Mouse (Mus musculus): ENCODE data around the gene Qk. TPM values are rescaled to one million over a fixed set of nuclear protein-coding genes. Genes with fewer than 3 reads are reported as not detected.

Qk gene
- polyA plus RNA-seq, 1 experiment: 12.8 TPM

DNA sequence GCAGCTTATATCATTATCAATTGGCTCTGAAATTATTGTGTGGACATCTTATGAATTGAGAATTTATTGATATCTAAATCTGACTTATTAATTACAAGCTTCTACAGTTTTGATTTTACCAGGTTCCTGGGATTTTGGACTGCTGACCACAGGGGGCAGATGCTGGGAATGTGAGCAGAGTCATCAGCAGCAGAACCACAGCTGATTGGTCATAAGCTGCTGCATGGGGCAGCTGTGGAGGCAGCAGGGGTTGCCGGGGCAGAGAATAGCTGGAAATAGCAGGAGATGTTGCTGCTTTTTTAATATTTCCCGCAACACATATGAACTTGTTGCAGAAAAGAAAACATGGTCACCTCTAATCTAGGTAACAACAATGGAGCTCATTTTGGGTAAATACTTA lies 40.1 kb downstream of the Qk start:
- whole genome bisulfite sequencing: 94% methylated on average over 2 of the region's 2 CpGs
- no peak for DNase-seq (ENCODE audit: low read depth, low spot score)

DNA sequence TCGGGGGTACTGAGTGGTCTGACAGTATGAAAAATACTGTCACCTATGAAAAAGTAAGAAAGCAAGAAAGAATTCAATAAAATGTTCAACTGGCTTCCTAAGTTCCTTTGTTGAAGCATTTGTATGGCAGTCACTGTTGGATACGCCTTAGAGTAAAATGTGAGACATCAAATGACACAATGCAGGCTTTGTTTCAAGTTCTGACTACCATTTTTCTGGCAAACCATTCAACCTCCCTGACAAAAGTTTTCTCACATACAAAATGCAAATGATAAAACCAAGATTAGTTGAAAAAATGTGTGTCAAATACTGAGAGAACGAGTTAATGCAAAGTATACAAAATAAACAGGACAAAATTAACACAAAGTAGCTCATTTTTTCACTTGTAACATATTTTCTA lies 50.1 kb downstream of the Qk start:
- no peak for DNase-seq (ENCODE audit: low read depth, low spot score)
- 73% methylated on average over 3 of the region's 3 CpGs for WGBS

- no peak for DNase-seq (ENCODE audit: low read depth, low spot score)
- 89% methylated on average over 1 of the region's 1 CpGs for whole genome bisulfite sequencing
Observed at GRCm38 (mm10) chr17:10268468-10268867, 51.2 kb downstream of the Qk start.

DNA sequence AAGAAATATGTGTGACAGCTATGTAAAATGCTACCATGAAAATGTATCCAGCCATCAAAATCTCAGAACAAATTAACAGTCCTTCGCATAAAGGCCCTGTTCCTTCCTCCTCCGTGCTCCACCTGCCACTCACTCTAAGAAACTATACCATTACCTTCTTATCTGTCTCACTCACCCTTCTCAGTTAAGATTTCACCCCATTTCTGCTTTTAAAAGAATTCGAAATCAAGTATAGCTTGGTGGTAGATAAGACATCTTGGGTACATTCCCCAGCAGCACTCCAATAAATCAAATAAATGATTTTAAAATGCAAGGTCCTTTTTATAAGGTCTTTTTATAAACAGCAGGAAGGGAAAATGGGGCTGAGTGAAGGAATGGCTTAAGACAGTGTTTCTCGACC lies 53.4 kb downstream of the Qk start:
- no peak for DNase-seq (ENCODE audit: low read depth, low spot score)

GRCm38 (mm10) chr17:10251252-10251958 lies 68.2 kb downstream of the Qk start:
- WGBS: 53% methylated on average over 4 of the region's 4 CpGs
- DNase-seq (ENCODE audit: low read depth, low spot score): no peak

More for the DNA sequence above, 53.4 kb downstream of the Qk start:
- WGBS: 72% methylated on average over 4 of the region's 4 CpGs

DNA sequence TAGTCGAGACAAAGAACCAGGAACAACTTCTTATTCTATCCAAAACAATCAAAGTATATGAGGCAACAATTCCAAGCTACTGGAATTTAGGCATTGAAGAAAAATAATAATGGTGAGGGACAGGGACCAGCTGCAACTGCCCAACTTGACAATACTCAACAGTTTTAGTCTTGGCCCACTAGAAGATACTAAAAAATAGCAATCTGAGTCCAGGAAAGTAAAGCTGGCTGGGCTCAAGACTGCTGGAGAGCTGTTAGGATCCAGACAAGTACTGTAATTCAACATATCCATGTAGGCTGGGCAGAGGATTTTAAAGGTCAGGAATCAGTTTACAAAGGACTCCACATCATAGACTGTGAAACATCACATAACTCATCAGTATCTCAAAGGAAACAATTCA lies 79.6 kb downstream of the Qk start:
- no peak for DNase-seq (ENCODE audit: low read depth, low spot score)
- WGBS: 57% methylated on average over 1 of the region's 1 CpGs

DNA sequence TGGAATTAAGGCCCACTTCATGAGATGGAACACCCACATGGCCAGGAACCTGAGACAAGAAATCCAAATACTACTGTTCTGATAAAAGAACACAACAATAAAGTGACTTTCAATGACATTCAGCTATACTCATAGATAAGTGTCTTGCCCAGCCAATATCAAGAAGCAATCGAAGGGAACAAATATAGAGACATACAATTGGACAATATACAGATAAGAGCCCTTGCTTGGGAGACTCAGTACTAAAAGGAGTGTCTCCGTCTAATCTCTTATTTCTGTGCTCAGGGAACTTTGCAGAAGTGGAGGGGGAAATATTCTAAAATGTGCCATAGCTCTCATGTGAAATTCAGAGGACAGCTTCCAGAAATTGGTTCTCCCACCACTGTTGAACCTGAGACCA lies 83.1 kb downstream of the Qk start:
- WGBS: 89% methylated on average over 2 of the region's 2 CpGs
- no peak for DNase-seq (ENCODE audit: low read depth, low spot score)

- 81% methylated on average over 3 of the region's 3 CpGs for WGBS
- no peak for DNase-seq (ENCODE audit: low read depth, low spot score)
Observed at GRCm38 (mm10) chr17:10232406-10232805, 87.2 kb downstream of the Qk start.

- 76% methylated on average over 3 of the region's 3 CpGs for WGBS
Observed at GRCm38 (mm10) chr17:10227798-10228538, 91.7 kb downstream of the Qk start.

DNA sequence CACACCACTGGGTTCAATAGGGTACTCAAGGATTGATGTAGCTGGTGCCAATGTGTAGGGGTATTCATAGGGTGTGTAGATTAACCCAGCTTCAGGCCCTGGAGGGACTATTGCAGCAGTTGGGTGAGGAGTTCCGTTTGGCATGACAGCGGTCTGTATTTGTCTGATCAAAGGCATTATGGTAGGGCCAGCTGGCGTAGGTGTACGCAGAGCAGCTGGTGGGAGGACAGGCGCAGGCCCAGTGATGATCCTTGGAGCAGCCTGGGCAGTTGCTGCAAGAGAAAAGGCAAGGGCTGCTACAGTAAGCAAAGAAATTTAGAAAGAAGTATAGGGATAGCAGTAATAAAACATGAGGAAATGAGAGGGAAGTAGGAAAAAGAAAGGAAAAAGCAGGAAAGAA lies 103.5 kb downstream of the Qk start:
- no peak for DNase-seq (ENCODE audit: low read depth, low spot score)
- WGBS: 82% methylated on average over 5 of the region's 5 CpGs

More at GRCm38 (mm10) chr17:10227798-10228538, 91.7 kb downstream of the Qk start:
- no peak for DNase-seq (ENCODE audit: low read depth, low spot score)

GRCm38 (mm10) chr17:10209154-10209777 lies 110.4 kb downstream of the Qk start:
- DNase-seq (ENCODE audit: low read depth, low spot score): no peak
- 74% methylated on average over 12 of the region's 12 CpGs for WGBS

GRCm38 (mm10) chr17:10198662-10199061 lies 121.0 kb downstream of the Qk start:
- 77% methylated on average over 2 of the region's 2 CpGs for WGBS
- DNase-seq (ENCODE audit: low read depth, low spot score): no peak

GRCm38 (mm10) chr17:10198231-10198630 lies 121.4 kb downstream of the Qk start:
- WGBS: 94% methylated on average over 3 of the region's 3 CpGs

DNA sequence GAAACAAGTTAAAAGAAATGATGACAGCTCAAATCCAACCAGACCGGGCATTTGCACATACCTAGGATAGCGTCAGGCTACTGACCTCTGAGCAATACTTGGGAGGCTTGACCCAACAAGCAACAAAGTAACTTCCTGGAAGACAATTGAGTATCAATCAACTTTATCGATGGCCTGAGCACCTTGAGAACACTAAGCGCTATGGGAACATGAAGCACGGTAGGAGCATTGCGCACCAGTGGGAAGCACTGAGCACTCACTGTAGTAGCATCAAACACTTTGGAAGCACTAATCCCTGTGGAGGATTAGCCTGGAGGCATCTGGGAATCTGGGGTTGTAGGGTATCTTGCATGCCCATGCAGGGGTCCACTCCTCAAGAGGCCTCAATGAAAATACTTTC lies 124.0 kb downstream of the Qk start:
- DNase-seq (ENCODE audit: low read depth, low spot score): no peak
- WGBS: 98% methylated on average over 6 of the region's 6 CpGs

More at GRCm38 (mm10) chr17:10198231-10198630, 121.4 kb downstream of the Qk start:
- no peak for DNase-seq (ENCODE audit: low read depth, low spot score)

GRCm38 (mm10) chr17:10190857-10191256 lies 128.8 kb downstream of the Qk start:
- DNase-seq (ENCODE audit: low read depth, low spot score): no peak
- WGBS: 67% methylated on average over 1 of the region's 1 CpGs

DNA sequence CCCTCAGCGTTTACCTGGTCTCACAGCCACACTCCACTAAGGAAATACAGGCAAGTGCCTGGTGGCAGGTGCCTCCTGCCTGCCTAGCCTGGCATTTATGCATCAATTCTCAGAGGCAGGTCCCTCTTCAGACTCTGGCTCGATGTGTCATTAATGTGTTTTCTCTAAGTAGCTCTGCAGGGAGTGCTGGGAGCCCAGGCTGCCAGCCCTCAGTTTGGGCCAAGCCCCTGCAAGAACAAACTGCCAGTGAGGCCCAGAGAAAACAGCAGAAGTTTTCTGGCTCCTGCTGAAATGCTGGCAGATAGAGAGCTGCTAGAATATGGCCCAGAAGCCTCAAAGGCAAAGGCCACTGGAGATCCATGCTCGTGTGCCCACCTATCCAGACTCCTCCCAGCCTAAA lies 131.2 kb downstream of the Qk start:
- no peak for DNase-seq (ENCODE audit: low read depth, low spot score)

GRCm38 (mm10) chr17:10187431-10188020 lies 132.1 kb downstream of the Qk start:
- WGBS: 86% methylated on average over 4 of the region's 4 CpGs
- DNase-seq (ENCODE audit: low read depth, low spot score): no peak

More for the DNA sequence above, 131.2 kb downstream of the Qk start:
- WGBS: 53% methylated on average over 3 of the region's 3 CpGs

DNA sequence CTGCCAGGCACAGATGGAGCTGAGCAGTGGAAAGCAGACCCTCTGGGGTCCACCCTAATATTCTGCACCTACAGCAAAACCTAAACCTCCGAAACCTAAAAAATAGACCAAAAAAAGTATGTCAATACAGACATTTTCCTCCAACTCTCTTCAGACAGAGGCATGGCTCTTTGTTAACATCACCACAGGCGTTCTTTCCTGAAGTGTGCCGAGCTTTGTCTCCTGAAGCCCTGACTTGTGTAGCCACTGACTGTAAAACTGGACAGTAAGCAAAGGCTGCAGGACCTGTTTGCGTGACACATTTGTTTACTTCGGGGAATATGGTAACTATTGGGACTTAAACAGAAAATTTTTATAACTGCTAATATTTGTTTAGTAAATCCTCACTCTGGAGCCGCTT lies 137.9 kb downstream of the Qk start:
- DNase-seq (ENCODE audit: low read depth, low spot score): no peak
- 52% methylated on average over 6 of the region's 6 CpGs for WGBS

- 62% methylated on average over 5 of the region's 5 CpGs for WGBS
- no peak for DNase-seq (ENCODE audit: low read depth, low spot score)
Observed at GRCm38 (mm10) chr17:10177096-10177495, 142.6 kb downstream of the Qk start.

- DNase-seq (ENCODE audit: low read depth, low spot score): no peak
- WGBS: 69% methylated on average over 3 of the region's 3 CpGs
Observed at GRCm38 (mm10) chr17:10161258-10161657, 158.4 kb downstream of the Qk start.

All from large intestine, adult 2 months (tissue).